Mouse (Mus musculus): ENCODE measurements around the gene Slf2. TPM values are rescaled to one million over a fixed set of nuclear protein-coding genes. Genes with fewer than 3 reads are reported as not detected.

The Slf2 gene
- total and polyA plus RNA-seq, 3 experiments, result 30.2 to 109 (median 35.4) TPM

GRCm38 (mm10) chr19:45023993-45024392 is 93.0 kb downstream of the Slf2 start:
- Histone ChIP-seq H3K27ac (ENCODE audit: control insufficient read depth, low read depth, low read length) (no peak overlapping the region), H3K36me3 (ENCODE audit: control insufficient read depth in 1 of 2, insufficient read depth in 2 of 2, low read length in 2 of 2) (no peaks in the 10 kb centered on the region), H3K4me3 (ENCODE audit: control insufficient read depth in 1 of 2, insufficient read depth in 1 of 2, low read depth in 2 of 2, low read length in 2 of 2) (no peak overlapping the region), H3K27me3 (ENCODE audit: control insufficient read depth in 1 of 2, insufficient read depth in 2 of 2, low read length in 2 of 2) (no peaks in the 10 kb centered on the region), H3K9ac (ENCODE audit: control insufficient read depth, low read depth, low read length, poor library complexity, severe bottlenecking) (no peak overlapping the region), H3K9me3 (replicated peaks; ENCODE audit: insufficient read depth, low read length) (no peaks in the 10 kb centered on the region), H3K4me1 (ENCODE audit: control insufficient read depth in 1 of 2, insufficient read depth in 2 of 2, low read length in 2 of 2) (no peaks in the 10 kb centered on the region), H3K79me2 (ENCODE audit: control insufficient read depth, insufficient read depth, low read length, poor library complexity) (no peaks in the 10 kb centered on the region)
- no peak for DNase-seq (ENCODE audit: low read depth, low spot score)
- no peak for TF ChIP-seq ZMIZ1 (IDR thresholded peaks at IDR 0.05; ENCODE audit: low read depth, low read length)
- no peak for TF ChIP-seq TCF12 (IDR thresholded peaks at IDR 0.05; ENCODE audit: low read depth, low read length)
- TF ChIP-seq ELF1 (IDR thresholded peaks at IDR 0.05; ENCODE audit: low read depth, low read length), result no peak
- no peak for TF ChIP-seq POLR2AphosphoS2 (IDR thresholded peaks at IDR 0.05; ENCODE audit: low read length)
- TF ChIP-seq KAT2A (conservative IDR thresholded peaks at IDR 0.05; ENCODE audit: low read depth, low read length), result no peak
- TF ChIP-seq BHLHE40 (IDR thresholded peaks at IDR 0.05; ENCODE audit: borderline replicate concordance, low read depth, low read length), result no peak
- TF ChIP-seq RCOR1 (IDR thresholded peaks at IDR 0.05; ENCODE audit: low read depth, low read length), result no peak
- TF ChIP-seq NELFE (IDR thresholded peaks at IDR 0.05; ENCODE audit: low read depth, low read length), result no peak
- no peak for TF ChIP-seq MXI1 (IDR thresholded peaks at IDR 0.05; ENCODE audit: low read depth, low read length)
- no peak for TF ChIP-seq ZKSCAN1 (IDR thresholded peaks at IDR 0.05; ENCODE audit: low read depth, low read length)
- no peak for TF ChIP-seq MAX (IDR thresholded peaks at IDR 0.05; ENCODE audit: low read length)

GRCm38 (mm10) chr19:45024775-45025174 is 93.8 kb downstream of the Slf2 start:
- Histone ChIP-seq H3K79me2 (ENCODE audit: control insufficient read depth, insufficient read depth, low read length, poor library complexity) (no peaks in the 10 kb centered on the region), H3K36me3 (ENCODE audit: control insufficient read depth in 1 of 2, insufficient read depth in 2 of 2, low read length in 2 of 2) (no peaks in the 10 kb centered on the region), H3K4me1 (ENCODE audit: control insufficient read depth in 1 of 2, insufficient read depth in 2 of 2, low read length in 2 of 2) (no peaks in the 10 kb centered on the region), H3K9me3 (replicated peaks; ENCODE audit: insufficient read depth, low read length) (no peaks in the 10 kb centered on the region), H3K4me3 (ENCODE audit: control insufficient read depth in 1 of 2, insufficient read depth in 1 of 2, low read depth in 2 of 2, low read length in 2 of 2) (no peak overlapping the region), H3K27ac (ENCODE audit: control insufficient read depth, low read depth, low read length) (no peak overlapping the region), H3K9ac (ENCODE audit: control insufficient read depth, low read depth, low read length, poor library complexity, severe bottlenecking) (no peak overlapping the region), H3K27me3 (ENCODE audit: control insufficient read depth in 1 of 2, insufficient read depth in 2 of 2, low read length in 2 of 2) (no peaks in the 10 kb centered on the region)
- DNase-seq (ENCODE audit: low read depth, low spot score), result no peak
- TF ChIP-seq SMC3 (IDR thresholded peaks at IDR 0.05; ENCODE audit: low read depth, low read length), result no peak
- no peak; the same call in 1 of the 2 replicates for TF ChIP-seq POLR2AphosphoS5 (IDR thresholded peaks at IDR 0.05; ENCODE audit: borderline replicate concordance, low read depth, low read length)

GRCm38 (mm10) chr19:45025937-45026568 is 95.1 kb downstream of the Slf2 start:
- no peak overlapping the region for H3K27ac ChIP-seq (ENCODE audit: control insufficient read depth, low read depth, low read length)

More at GRCm38 (mm10) chr19:45025937-45026568, 95.1 kb downstream of the Slf2 start:
- no peaks in the 10 kb centered on the region for H3K27me3 ChIP-seq (ENCODE audit: control insufficient read depth in 1 of 2, insufficient read depth in 2 of 2, low read length in 2 of 2)
- no peaks in the 10 kb centered on the region for H3K9me3 ChIP-seq (replicated peaks; ENCODE audit: insufficient read depth, low read length)
- no peak overlapping the region for H3K4me3 ChIP-seq (ENCODE audit: control insufficient read depth in 1 of 2, insufficient read depth in 1 of 2, low read depth in 2 of 2, low read length in 2 of 2)
- no peak overlapping the region for H3K9ac ChIP-seq (ENCODE audit: control insufficient read depth, low read depth, low read length, poor library complexity, severe bottlenecking)
- no peaks in the 10 kb centered on the region for H3K79me2 ChIP-seq (ENCODE audit: control insufficient read depth, insufficient read depth, low read length, poor library complexity)
- H3K4me1 ChIP-seq (ENCODE audit: control insufficient read depth in 1 of 2, insufficient read depth in 2 of 2, low read length in 2 of 2), result peaks cover 0 to 4% of the 10 kb centered on the region in 2 experiments; a peak in 1 of 4 replicates
- DNase-seq (ENCODE audit: low read depth, low spot score), result no peak
- TF ChIP-seq MEF2A (IDR thresholded peaks at IDR 0.05; ENCODE audit: extremely low read depth, insufficient replicate concordance, low read depth, low read length, poor library complexity, severe bottlenecking) (no peak), POLR2AphosphoS2 (IDR thresholded peaks at IDR 0.05; ENCODE audit: low read length) (no peak), GABPA (IDR thresholded peaks at IDR 0.05; ENCODE audit: low read depth, low read length) (no peak), NELFE (IDR thresholded peaks at IDR 0.05; ENCODE audit: low read depth, low read length) (no peak), ZNF384 (IDR thresholded peaks at IDR 0.05; ENCODE audit: low read depth, low read length) (no peak), POLR2A (IDR thresholded peaks at IDR 0.05; ENCODE audit: control insufficient read depth in 1 of 2, insufficient read depth in 1 of 2, low read depth in 1 of 2, low read length in 2 of 2, poor library complexity in 1 of 2) (no peak), BHLHE40 (IDR thresholded peaks at IDR 0.05; ENCODE audit: borderline replicate concordance, low read depth, low read length) (no peak), TCF12 (IDR thresholded peaks at IDR 0.05; ENCODE audit: low read depth, low read length) (no peak), MYC (IDR thresholded peaks at IDR 0.05; ENCODE audit: low read depth, low read length) (no peak), RAD21 (IDR thresholded peaks at IDR 0.05; ENCODE audit: low read depth, low read length) (no peak), GATA1 (IDR thresholded peaks at IDR 0.05; ENCODE audit: low read depth, low read length) (no peak), TBP (IDR thresholded peaks at IDR 0.05; ENCODE audit: low read depth, low read length) (no peak), MAZ (IDR thresholded peaks at IDR 0.05; ENCODE audit: low read depth, low read length) (no peak), HCFC1 (IDR thresholded peaks at IDR 0.05; ENCODE audit: low read depth, low read length) (no peak), KAT2A (conservative IDR thresholded peaks at IDR 0.05; ENCODE audit: low read depth, low read length) (no peak), E2F4 (IDR thresholded peaks at IDR 0.05; ENCODE audit: borderline replicate concordance, low read depth, low read length) (no peak), JUND (IDR thresholded peaks at IDR 0.05; ENCODE audit: low read depth, low read length) (no peak), SMC3 (IDR thresholded peaks at IDR 0.05; ENCODE audit: low read depth, low read length) (no peak)
- peaks cover 0 to 2% of the 10 kb centered on the region in 2 experiments; a peak in 1 of 4 replicates for H3K36me3 ChIP-seq (ENCODE audit: control insufficient read depth in 1 of 2, insufficient read depth in 2 of 2, low read length in 2 of 2)

Measured in MEL (cell line).